ENCODE assay signal across 8 mouse cellular contexts in the genomic region with DNA sequence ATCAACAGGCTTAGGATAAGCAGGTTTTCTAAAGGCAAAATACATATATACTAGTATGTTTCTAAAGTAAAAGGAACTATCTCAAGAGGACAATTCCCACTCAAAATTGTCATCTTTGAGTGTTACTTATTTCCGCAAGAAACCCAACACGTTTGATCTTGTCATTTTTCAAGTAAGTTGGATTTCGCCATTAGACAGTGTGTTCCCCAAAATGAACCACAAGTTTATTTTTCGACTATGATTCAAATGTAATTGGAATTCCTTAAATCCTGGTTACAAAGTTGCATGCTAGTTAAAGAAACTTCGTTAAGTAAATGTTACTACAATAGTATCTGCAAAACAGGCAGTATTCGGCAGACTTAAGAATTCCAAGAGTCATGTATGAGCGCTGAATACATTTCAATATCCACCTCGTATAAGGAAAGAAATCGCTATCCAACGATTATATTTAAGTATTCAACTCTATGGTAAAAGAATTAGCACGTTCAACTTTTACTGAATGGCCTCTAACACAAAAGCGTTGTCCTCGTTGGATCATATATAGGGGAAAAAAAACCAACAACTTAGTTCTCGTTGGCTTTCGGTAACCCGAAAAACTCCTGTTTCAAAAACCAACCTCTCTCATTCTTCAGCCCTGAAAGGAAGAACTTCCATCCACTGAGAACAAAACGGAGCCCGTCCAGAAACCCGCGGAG.
A peak's percentile ranks its signal among the peaks of the same experiment; 100 is the strongest.
DNase-seq lines count a peak whose midpoint lies in the region; ATAC-seq and TF ChIP-seq lines count a peak whose summit lies in the region.

No protein-coding gene starts in this region.

- no peak for ATAC-seq in heart, embryonic 11.5 days (replicated peaks; ENCODE audit: insufficient number of reproducible peaks, low FRiP score, low TSS enrichment)
- no peak for ATAC-seq in forebrain, postnatal 0 days

- peak overlapping the region; percentile 90 for H3K9ac ChIP-seq in heart, embryonic 11.5 days (ENCODE audit: low read depth, low read length)
- H3K9ac ChIP-seq in ES-Bruce4 (ENCODE audit: low read depth, poor library complexity, severe bottlenecking), result peak overlapping the region; percentile 91
- H3K9ac ChIP-seq in forebrain, postnatal 0 days, result peak overlapping the region; percentile 93

- H3K36me3 ChIP-seq in heart, embryonic 11.5 days (ENCODE audit: control insufficient read depth, insufficient read depth, low read length), result no peaks in the 10 kb centered on the region
- no peaks in the 10 kb centered on the region for H3K36me3 ChIP-seq in ES-Bruce4 (ENCODE audit: control insufficient read depth, insufficient read depth, low read length, poor library complexity, severe bottlenecking)
- H3K36me3 ChIP-seq in forebrain, postnatal 0 days (ENCODE audit: insufficient read depth), result no peaks in the 10 kb centered on the region
- H3K36me3 ChIP-seq in macrophage (ENCODE audit: inconsistent target), result no peaks in the 10 kb centered on the region

- H3K4me1 ChIP-seq in heart, embryonic 11.5 days (ENCODE audit: control insufficient read depth, insufficient read depth, low read length), result peaks cover 22% of the 10 kb centered on the region
- peaks cover 2% of the 10 kb centered on the region for H3K4me1 ChIP-seq in ES-Bruce4 (ENCODE audit: control insufficient read depth, insufficient read depth, low read length)
- H3K4me1 ChIP-seq in forebrain, postnatal 0 days (ENCODE audit: insufficient read depth), result peaks cover 21% of the 10 kb centered on the region

- no peak for TF ChIP-seq EP300 in ES-Bruce4 (IDR thresholded peaks at IDR 0.05; ENCODE audit: insufficient read depth, low read depth, low read length)

- H3K27ac ChIP-seq in heart, embryonic 11.5 days (ENCODE audit: low read depth, low read length), result peak overlapping the region; percentile 98
- H3K27ac ChIP-seq in ES-Bruce4 (ENCODE audit: insufficient read depth, low read length) (peak overlapping the region; percentile 93), macrophage (peak overlapping the region; percentile 27; the same call in 1 of the 2 replicates)
- H3K27ac ChIP-seq in forebrain, postnatal 0 days (ENCODE audit: low read depth, low read length), result peak overlapping the region; percentile 93

- no peaks in the 10 kb centered on the region for H3K27me3 ChIP-seq in heart, embryonic 11.5 days (ENCODE audit: control insufficient read depth, insufficient read depth, low read length)
- H3K27me3 ChIP-seq in ES-Bruce4 (ENCODE audit: control insufficient read depth, insufficient read depth, low read length, poor library complexity, severe bottlenecking), result no peaks in the 10 kb centered on the region
- no peaks in the 10 kb centered on the region for H3K27me3 ChIP-seq in forebrain, postnatal 0 days (ENCODE audit: insufficient read depth, low read length)

- H3K79me2 ChIP-seq in macrophage (ENCODE audit: inconsistent target), result peaks cover 51% of the 10 kb centered on the region

- H3K9me3 ChIP-seq in heart, embryonic 11.5 days (replicated peaks; ENCODE audit: control insufficient read depth, low read length), result no peaks in the 10 kb centered on the region
- H3K9me3 ChIP-seq in ES-Bruce4 (replicated peaks; ENCODE audit: control insufficient read depth, insufficient read depth, low read length, poor library complexity, severe bottlenecking), result no peaks in the 10 kb centered on the region
- H3K9me3 ChIP-seq in forebrain, postnatal 0 days (ENCODE audit: low read length), result no peaks in the 10 kb centered on the region

- 5% methylated on average over 20 of the region's 20 CpGs for WGBS in heart, embryonic 11.5 days (ENCODE audit: insufficient replicate concordance)
- 3% methylated on average over 20 of the region's 20 CpGs for WGBS in forebrain, postnatal 0 days
- 2% methylated on average over 20 of the region's 20 CpGs for WGBS in macrophage (ENCODE audit: missing documents)

- DNase-seq in heart, adult 8-10 months (ENCODE audit: low spot score), result no peak
- peak; percentile 3 for DNase-seq in forebrain, postnatal 0 days
- no peak for DNase-seq in spleen, postnatal 10 days (ENCODE audit: low spot score in 2 of 2)
- DNase-seq in gastrocnemius, postnatal 36 days, result no peak
- no peak for DNase-seq in kidney, adult 8-10 months

- TF ChIP-seq POLR2A in ES-Bruce4 (IDR thresholded peaks at IDR 0.05; ENCODE audit: insufficient read depth, low read length), result no peak

- H3K4me2 ChIP-seq in heart, embryonic 11.5 days, result peak overlapping the region; percentile 68
- H3K4me2 ChIP-seq in forebrain, postnatal 0 days (ENCODE audit: low read depth), result peak overlapping the region; percentile 46

- intact Hi-C loops in gastrocnemius, postnatal 36 days (cut with DNase I), result no loop called here

- TF ChIP-seq CTCF in ES-Bruce4 (IDR thresholded peaks at IDR 0.05; ENCODE audit: low read depth, low read length), result no peak
- TF ChIP-seq CTCF in forebrain, postnatal 0 days (IDR thresholded peaks at IDR 0.05; ENCODE audit: low read depth), result no peak

- H3K4me3 ChIP-seq in heart, embryonic 11.5 days (ENCODE audit: low read depth, low read length), result peak overlapping the region; percentile 68
- H3K4me3 ChIP-seq in ES-Bruce4 (ENCODE audit: low read depth, low read length) (peak overlapping the region; percentile 96), macrophage (ENCODE audit: inconsistent target) (peak overlapping the region; percentile 60)
- peak overlapping the region; percentile 86 for H3K4me3 ChIP-seq in forebrain, postnatal 0 days (ENCODE audit: low read depth, low read length)

Comparison
In these comparisons a context has a peak if more than half of its experiments do, and no peak if none do; other contexts are left out.
1. H3K27ac ChIP-seq: peak in every context shown above with its lines; median percentile 98 in heart, embryonic 11.5 days; 93 in ES-Bruce4; 93 in forebrain, postnatal 0 days; 27 in macrophage.